Mouse (Mus musculus) erythroblast, embryonic 14.5 days (primary cell): ENCODE measurements around the gene Eif2ak1.

Experiments
- GATA1 ChIP-seq: IDR thresholded peaks from 2 replicates; pipeline ENCODE4 v1.6.1; 2012; ENCODE audit warnings: low read length, inconsistent platforms, mixed read lengths
- TAL1 ChIP-seq: IDR thresholded peaks from 3 replicates; pipeline ENCODE4 v1.6.1; 2012; ENCODE audit warnings: low read length, inconsistent platforms, mixed read lengths

DNA sequence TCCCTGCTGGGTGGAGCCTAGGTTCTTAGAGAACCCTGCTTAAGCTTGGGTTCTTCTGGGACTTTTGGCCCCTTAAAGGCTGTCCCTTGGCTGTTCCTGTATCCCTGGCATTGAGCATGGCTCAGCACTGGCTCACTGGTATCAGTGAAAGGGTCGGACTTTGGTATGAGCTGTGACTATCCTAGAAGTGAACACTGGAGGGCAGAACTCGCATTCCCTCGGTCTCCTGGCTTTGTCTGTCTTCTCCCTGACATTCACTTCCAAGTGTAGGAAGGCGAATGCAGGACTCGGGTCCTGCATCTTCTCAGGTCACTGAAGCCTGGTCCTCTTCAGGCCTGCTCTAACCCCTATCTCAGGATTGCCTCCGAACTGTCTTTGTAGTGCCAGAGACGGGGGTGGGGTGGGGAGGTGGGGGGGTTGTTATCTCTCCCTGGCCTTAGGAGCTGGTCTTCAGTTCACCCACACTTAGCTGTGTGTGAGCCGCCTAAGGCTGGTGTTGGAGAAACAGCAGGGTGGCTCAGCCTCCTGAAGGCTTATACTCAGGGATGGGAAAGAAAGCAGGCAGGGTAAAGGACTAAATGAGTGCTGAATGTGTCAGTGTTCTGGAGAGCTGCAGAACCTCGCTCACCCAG lies 74.8 kb downstream of the Eif2ak1 start:
- TF ChIP-seq TAL1: no peak
- TF ChIP-seq GATA1: no peak
